Mouse (Mus musculus) forelimb bud, embryonic 11.5 days (tissue): ENCODE data around the gene Tnfrsf12a.

Experiments used
- DNase-seq: peaks from one replicate; pipeline ENCODE4 v3.0.0-alpha.2; 2012; ENCODE audit warnings: low read depth, low spot score

The Tnfrsf12a gene

GRCm38 (mm10) chr17:23681086-23681485, 3.8 kb upstream of the Tnfrsf12a start:
- DNase-seq = no peak

GRCm38 (mm10) chr17:23680336-23680735, 3.1 kb upstream of the Tnfrsf12a start:
- DNase-seq = no peak

GRCm38 (mm10) chr17:23679127-23679835, 2.0 kb upstream of the Tnfrsf12a start, which contains the start of gene Cldn6:
Cldn6 (plus strand) TSS chr17:23679249.
- DNase-seq = no peak

- no peak for DNase-seq
Observed at GRCm38 (mm10) chr17:23676473-23677031, 716 bp downstream of the Tnfrsf12a start.

GRCm38 (mm10) chr17:23675564-23676281, 1.5 kb downstream of the Tnfrsf12a start:
- no peak for DNase-seq

- no peak for DNase-seq
Observed at GRCm38 (mm10) chr17:23675127-23675526, 2.1 kb downstream of the Tnfrsf12a start.

- no peak for DNase-seq
Observed at GRCm38 (mm10) chr17:23674271-23674952, 2.9 kb downstream of the Tnfrsf12a start.

GRCm38 (mm10) chr17:23673424-23674073, 3.7 kb downstream of the Tnfrsf12a start, which contains the start of the genes Hcfc1r1 and Thoc6:
Hcfc1r1 (plus strand) TSS chr17:23673596.
Thoc6 (minus strand) TSS chr17:23673882.
- DNase-seq = peak; percentile 98

- DNase-seq = no peak
Observed at GRCm38 (mm10) chr17:23672761-23673160, 4.5 kb downstream of the Tnfrsf12a start.

- no peak for DNase-seq
Observed at GRCm38 (mm10) chr17:23671519-23671918, 5.7 kb downstream of the Tnfrsf12a start.

GRCm38 (mm10) chr17:23670516-23671074, 6.7 kb downstream of the Tnfrsf12a start:
- DNase-seq = no peak

- no peak for DNase-seq
Observed at GRCm38 (mm10) chr17:23665511-23665910, 11.8 kb downstream of the Tnfrsf12a start.

- DNase-seq = peak; percentile 76
Observed at GRCm38 (mm10) chr17:23664556-23665021, 12.7 kb downstream of the Tnfrsf12a start.

GRCm38 (mm10) chr17:23661526-23661925, 15.7 kb downstream of the Tnfrsf12a start:
- DNase-seq = no peak

- no peak for DNase-seq
Observed at GRCm38 (mm10) chr17:23660876-23661200, 16.4 kb downstream of the Tnfrsf12a start.

- no peak for DNase-seq
Observed at GRCm38 (mm10) chr17:23660117-23660875, 17.0 kb downstream of the Tnfrsf12a start, which contains the start of gene Bicdl2. Bicdl2 (plus strand) TSS chr17:23660506.

GRCm38 (mm10) chr17:23658450-23658849, 18.8 kb downstream of the Tnfrsf12a start:
- no peak for DNase-seq

GRCm38 (mm10) chr17:23654410-23654809, 22.9 kb downstream of the Tnfrsf12a start:
- DNase-seq = no peak

- no peak for DNase-seq
Observed at GRCm38 (mm10) chr17:23654001-23654400, 23.3 kb downstream of the Tnfrsf12a start.

- DNase-seq = no peak
Observed at GRCm38 (mm10) chr17:23653324-23653723, 23.9 kb downstream of the Tnfrsf12a start.
